Mouse (Mus musculus) embryonic fibroblast, embryonic 13.5 days (primary cell): ENCODE data around the gene Morn5. TPM values are rescaled to one million over a fixed set of nuclear protein-coding genes. Genes with fewer than 3 reads are reported as not detected.

Source experiments
- H3K27ac ChIP-seq: 2 replicates; pipeline ENCODE4 v1.5.1; 2012; ENCODE audit warnings: low read length, control low read depth, inconsistent platforms; ENCODE audit not compliant: insufficient read depth
- H3K4me1 ChIP-seq: 2 replicates; pipeline ENCODE4 v1.6.1; 2011; ENCODE audit warnings: low read length; ENCODE audit not compliant: control insufficient read depth, insufficient read depth
- H3K4me3 ChIP-seq: 2 replicates; pipeline ENCODE4 v1.5.1; 2011; ENCODE audit warnings: mild to moderate bottlenecking, control low read depth, low read length; ENCODE audit not compliant: insufficient read depth
- CTCF ChIP-seq: IDR thresholded peaks from 2 replicates; pipeline ENCODE4 v1.5.1; 2011; ENCODE audit warnings: mild to moderate bottlenecking, control low read depth, low read length, moderate library complexity, borderline replicate concordance; ENCODE audit not compliant: insufficient read depth
- POLR2A ChIP-seq: IDR thresholded peaks from 2 replicates; pipeline ENCODE4 v1.6.1; 2011; ENCODE audit warnings: low read depth, mild to moderate bottlenecking, control low read depth, low read length, moderate library complexity
- polyA plus RNA-seq: library from polyadenylated mRNA; stranded (reverse); fragments of >200 nt; gene quantifications from 2 replicates; pipeline ENCODE4 v1.2.4, GENCODE M21; 2011; ENCODE audit warnings: low read depth; ENCODE audit not compliant: missing spikeins, insufficient read length

Morn5 gene
- polyA plus RNA-seq, 1 experiment: not detected

GRCm38 (mm10) chr2:36103069-36103554 is 53.9 kb downstream of the Morn5 start:
- TF ChIP-seq CTCF (no peak), POLR2A (no peak)
- Histone ChIP-seq H3K4me1 (peaks cover 3% of the 10 kb centered on the region), H3K4me3 (peak overlapping the region; percentile 14; the same call in 1 of the 2 replicates), H3K27ac (no peak overlapping the region)

- no peak for TF ChIP-seq CTCF
- no peak for TF ChIP-seq POLR2A
- Histone ChIP-seq H3K4me1 (peaks cover 3% of the 10 kb centered on the region), H3K4me3 (peak overlapping the region; percentile 39), H3K27ac (no peak overlapping the region)
Measured at GRCm38 (mm10) chr2:36103555-36104367, 54.5 kb downstream of the Morn5 start.

GRCm38 (mm10) chr2:36104436-36104955 is 55.2 kb downstream of the Morn5 start:
- TF ChIP-seq POLR2A: no peak
- TF ChIP-seq CTCF: no peak
- no peak overlapping the region for H3K27ac ChIP-seq
- peaks cover 3% of the 10 kb centered on the region; the same call in 1 of the 2 replicates for H3K4me1 ChIP-seq
- peak overlapping the region; percentile 39 for H3K4me3 ChIP-seq

GRCm38 (mm10) chr2:36104956-36105741 is 55.9 kb downstream of the Morn5 start, which contains the start of gene Lhx6:
Gene Lhx6 (minus strand): TSS chr2:36105408.
- peaks cover 3% of the 10 kb centered on the region; the same call in 1 of the 2 replicates for H3K4me1 ChIP-seq
- peak within 1 kb of the TSS; percentile 39 for H3K4me3 ChIP-seq
- no peak within 1 kb of the TSS for H3K27ac ChIP-seq
- no peak for TF ChIP-seq CTCF
- TF ChIP-seq POLR2A: no peak; the same call in 1 of the 2 replicates

- Histone ChIP-seq H3K4me1 (no peaks in the 10 kb centered on the region; the same call in 1 of the 2 replicates), H3K4me3 (no peak overlapping the region), H3K27ac (no peak overlapping the region)
- TF ChIP-seq POLR2A (no peak), CTCF (no peak)
Measured at GRCm38 (mm10) chr2:36108615-36109014, 59.4 kb downstream of the Morn5 start.

- H3K4me3 ChIP-seq: no peak overlapping the region
- no peaks in the 10 kb centered on the region for H3K4me1 ChIP-seq
- TF ChIP-seq CTCF: no peak
- TF ChIP-seq POLR2A: no peak
- no peak overlapping the region for H3K27ac ChIP-seq
Measured at GRCm38 (mm10) chr2:36112632-36113031, 63.4 kb downstream of the Morn5 start.

GRCm38 (mm10) chr2:36126795-36127429 is 77.7 kb downstream of the Morn5 start:
- TF ChIP-seq CTCF (no peak), POLR2A (no peak)
- H3K27ac ChIP-seq: no peak overlapping the region
- H3K4me1 ChIP-seq: no peaks in the 10 kb centered on the region

GRCm38 (mm10) chr2:36127973-36128372 is 78.7 kb downstream of the Morn5 start:
- Histone ChIP-seq H3K27ac (no peak overlapping the region), H3K4me1 (no peaks in the 10 kb centered on the region), H3K4me3 (no peak overlapping the region)
- TF ChIP-seq CTCF (no peak), POLR2A (no peak)

More at GRCm38 (mm10) chr2:36126795-36127429, 77.7 kb downstream of the Morn5 start:
- no peak overlapping the region for H3K4me3 ChIP-seq

- Histone ChIP-seq H3K4me1 (no peaks in the 10 kb centered on the region), H3K4me3 (no peak overlapping the region), H3K27ac (no peak overlapping the region)
- TF ChIP-seq CTCF (no peak), POLR2A (no peak)
Measured at GRCm38 (mm10) chr2:36129051-36129450, 79.8 kb downstream of the Morn5 start.

Other genes with a start within 250 kb of the Morn5 start
- 4.6 and 4.9 TPM in 2 replicates for gene Ttll11, start 69.5 kb upstream of the Morn5 start, polyA plus RNA-seq
- gene Ndufa8, start 52 bp upstream of the Morn5 start, polyA plus RNA-seq: 99.4 and 100 TPM in 2 replicates
- 1.3 and 1.8 TPM in 2 replicates for gene Lhx6, start 56.0 kb downstream of the Morn5 start, polyA plus RNA-seq
- gene Mrrf, start 86.9 kb downstream of the Morn5 start, polyA plus RNA-seq: 28.6 and 34.4 TPM in 2 replicates
- gene Rbm18, start 87.3 kb downstream of the Morn5 start, polyA plus RNA-seq: 54.1 and 60.4 TPM in 2 replicates
- gene Ptgs1, start 181.0 kb downstream of the Morn5 start, polyA plus RNA-seq: 22.5 and 33.7 TPM in 2 replicates